ENCODE assay signal across 31 mouse cellular contexts in the genomic region with DNA sequence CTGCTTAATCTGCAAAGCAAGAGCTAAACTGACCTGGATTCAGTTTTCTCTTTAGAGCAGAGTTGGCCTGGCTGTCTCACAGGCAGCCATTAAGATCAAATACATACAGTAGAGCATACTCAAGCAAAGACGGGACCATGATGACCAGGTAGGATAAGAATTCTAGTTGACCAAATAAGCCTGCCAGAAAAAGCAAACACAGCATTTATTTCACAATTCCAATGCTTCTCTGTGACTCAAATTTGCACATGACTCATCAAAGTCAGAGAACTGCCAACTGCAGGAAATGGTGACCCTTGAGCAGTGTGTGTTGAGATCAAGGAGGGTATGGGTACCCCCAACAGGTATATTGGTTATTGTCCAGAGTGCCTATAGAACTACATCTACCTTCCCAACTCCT. TPM values are rescaled to one million over a fixed set of nuclear protein-coding genes. Genes with fewer than 3 reads are reported as not detected.
DNase-seq lines count a peak whose midpoint lies in the region; ATAC-seq and TF ChIP-seq lines count a peak whose summit lies in the region.
"Had no signal": no experiment of that assay in that cellular context is flagged by ENCODE, and none has a peak within 500 bp of the region (broad histone marks: within the 10 kb centered on the region; RNA-seq: fewer than 3 reads in every experiment).

No protein-coding gene starts in this region.

- TF ChIP-seq POLR2A in embryonic fibroblast, embryonic 13.5 days (IDR thresholded peaks at IDR 0.05; ENCODE audit: low read depth, low read length): no peak

- no peak overlapping the region for H3ac ChIP-seq in C2C12 (ENCODE audit: control insufficient read depth, insufficient read length, low read depth)

- H3K9me3 ChIP-seq in neural tube, embryonic 15.5 days (replicated peaks): no peaks in the 10 kb centered on the region
- H3K9me3 ChIP-seq in limb, embryonic 10.5 days (replicated peaks): no peaks in the 10 kb centered on the region
- H3K9me3 ChIP-seq: embryonic facial prominence, embryonic 10.5 days; embryonic facial prominence, embryonic 15.5 days; G1E; heart, embryonic 13.5 days; intestine, embryonic 15.5 days; liver, embryonic 13.5 days; midbrain, embryonic 12.5 days had no signal

- H3K79me2 ChIP-seq in C2C12 (ENCODE audit: control insufficient read depth, insufficient read depth): no peaks in the 10 kb centered on the region

- H3K79me3 ChIP-seq in C2C12 (ENCODE audit: low read depth): no peaks in the 10 kb centered on the region

- peak overlapping the region; percentile 59; the same call in 1 of the 2 replicates for H3K27ac ChIP-seq in layer of hippocampus, adult 2 months
- H3K27ac ChIP-seq in embryonic fibroblast, embryonic 13.5 days (ENCODE audit: insufficient read depth, low read length): peak overlapping the region; percentile 62
- no peak overlapping the region for H3K27ac ChIP-seq in neural tube, embryonic 15.5 days (replicated peaks)
- H3K27ac ChIP-seq in limb, embryonic 10.5 days: no peak overlapping the region
- H3K27ac ChIP-seq: embryonic facial prominence, embryonic 10.5 days; embryonic facial prominence, embryonic 15.5 days; heart, embryonic 13.5 days; intestine, embryonic 15.5 days; liver, embryonic 13.5 days; midbrain, embryonic 12.5 days; stomach, postnatal 0 days had no signal

- H3K4me3 ChIP-seq in layer of hippocampus, adult 2 months: no peak overlapping the region
- no peak overlapping the region for H3K4me3 ChIP-seq in C2C12 (ENCODE audit: insufficient read depth, poor library complexity, severe bottlenecking)
- no peak overlapping the region for H3K4me3 ChIP-seq in embryonic fibroblast, embryonic 13.5 days (ENCODE audit: insufficient read depth, low read length)
- H3K4me3 ChIP-seq in neural tube, embryonic 15.5 days (replicated peaks): no peak overlapping the region
- no peak overlapping the region for H3K4me3 ChIP-seq in limb, embryonic 10.5 days
- H3K4me3 ChIP-seq: embryonic facial prominence, embryonic 10.5 days; embryonic facial prominence, embryonic 15.5 days; heart, embryonic 13.5 days; intestine, embryonic 15.5 days; liver, embryonic 13.5 days; midbrain, embryonic 12.5 days had no signal

- no peak for TF ChIP-seq CTCF in layer of hippocampus, adult 2 months (conservative IDR thresholded peaks at IDR 0.05)
- no peak for TF ChIP-seq CTCF in C2C12 (IDR thresholded peaks at IDR 0.05; ENCODE audit: control insufficient read depth, insufficient read depth, insufficient read length)
- no peak for TF ChIP-seq CTCF in embryonic fibroblast, embryonic 13.5 days (IDR thresholded peaks at IDR 0.05; ENCODE audit: borderline replicate concordance, insufficient read depth, low read length)

- peaks cover 6% of the 10 kb centered on the region for H3K4me1 ChIP-seq in embryonic fibroblast, embryonic 13.5 days (ENCODE audit: control insufficient read depth, insufficient read depth, low read length)
- H3K4me1 ChIP-seq in neural tube, embryonic 15.5 days: no peaks in the 10 kb centered on the region
- 0 out of 2 replicates have a peak, but pooled peaks cover 3% of the 10 kb centered on the region for H3K4me1 ChIP-seq in limb, embryonic 10.5 days
- H3K4me1 ChIP-seq: embryonic facial prominence, embryonic 15.5 days had no signal

- DNase-seq in layer of hippocampus, adult 2 months (ENCODE audit: low spot score in 2 of 2): no peak
- DNase-seq in layer of hippocampus, adult 9-10 months (ENCODE audit: low spot score): no peak
- peak; percentile 64 for DNase-seq in 3134 (ENCODE audit: extremely low read depth, insufficient read length, low spot score)
- DNase-seq in spleen, postnatal 14 days (ENCODE audit: low spot score in 2 of 2): no peak
- no peak for DNase-seq in limb, embryonic 10.5 days (ENCODE audit: low spot score)
- DNase-seq: adrenal gland, postnatal 10 days; cerebellum, adult 8-10 months; cerebellum, postnatal 25 days; gastrocnemius, postnatal 25 days; heart, postnatal 10 days; kidney, adult 2 months; kidney, postnatal 36 days; layer of hippocampus, postnatal 36 days; liver, embryonic 13.5 days; lung, embryonic 14.5 days; right cerebral cortex, adult 18-20 months; spleen, adult 18-20 months; thymus, adult 18-20 months; thymus, postnatal 25 days had no signal

- H3K9ac ChIP-seq in neural tube, embryonic 15.5 days (replicated peaks): no peak overlapping the region
- H3K9ac ChIP-seq: embryonic facial prominence, embryonic 15.5 days; heart, embryonic 13.5 days; intestine, embryonic 15.5 days; liver, embryonic 13.5 days; lung, embryonic 14.5 days; midbrain, embryonic 12.5 days had no signal

- H3K4me2 ChIP-seq in neural tube, embryonic 15.5 days: no peak overlapping the region
- H3K4me2 ChIP-seq: embryonic facial prominence, embryonic 15.5 days; heart, embryonic 13.5 days; intestine, embryonic 15.5 days; liver, embryonic 13.5 days; lung, embryonic 14.5 days; midbrain, embryonic 12.5 days had no signal

- ATAC-seq in neural tube, embryonic 15.5 days (ENCODE audit: low FRiP score): no peak
- ATAC-seq: forebrain, embryonic 14.5 days; hindbrain, embryonic 16.5 days; intestine, embryonic 15.5 days had no signal

- no peaks in the 10 kb centered on the region for H3K36me3 ChIP-seq in C2C12 (ENCODE audit: control insufficient read depth, insufficient read depth)
- no peaks in the 10 kb centered on the region for H3K36me3 ChIP-seq in neural tube, embryonic 15.5 days
- no peaks in the 10 kb centered on the region for H3K36me3 ChIP-seq in limb, embryonic 10.5 days
- H3K36me3 ChIP-seq: embryonic facial prominence, embryonic 10.5 days; embryonic facial prominence, embryonic 15.5 days; G1E; heart, embryonic 13.5 days; intestine, embryonic 15.5 days; liver, embryonic 13.5 days; midbrain, embryonic 12.5 days had no signal

- H3K27me3 ChIP-seq in C2C12 (ENCODE audit: control insufficient read depth, insufficient read depth, insufficient read length): no peaks in the 10 kb centered on the region
- no peaks in the 10 kb centered on the region for H3K27me3 ChIP-seq in neural tube, embryonic 15.5 days (replicated peaks)
- no peaks in the 10 kb centered on the region for H3K27me3 ChIP-seq in limb, embryonic 10.5 days (ENCODE audit: low read depth, poor library complexity, severe bottlenecking)
- H3K27me3 ChIP-seq: embryonic facial prominence, embryonic 15.5 days; heart, embryonic 13.5 days; intestine, embryonic 15.5 days; liver, embryonic 13.5 days; midbrain, embryonic 12.5 days had no signal

- WGBS in neural tube, embryonic 15.5 days: 84% methylated on average over 1 of the region's 1 CpGs
- WGBS in limb, embryonic 10.5 days: 90% methylated on average over 1 of the region's 1 CpGs

TF ChIP-seq in C2C12, 6 proteins besides CTCF, POLR2A, EP300 and RAD21:
- TF ChIP-seq MYOG (IDR thresholded peaks at IDR 0.05; ENCODE audit: control insufficient read depth, extremely low read depth, insufficient read length): no peak
- TF ChIP-seq CEBPB (IDR thresholded peaks at IDR 0.05; ENCODE audit: low read depth): peak; percentile 91

RNA-seq across cellular contexts. Expression of a gene that starts 27.4 kb away (rescaled TPM):
- total RNA-seq in layer of hippocampus, adult 2 months (2021): 10 to 100 TPM; 18.9 to 20.1 TPM
- polyA plus RNA-seq in C2C12 (2012; fragmentation: generic; extraction: Trizol): 7.1 TPM
- 34.7 and 65.2 TPM in 2 replicates for polyA plus RNA-seq in embryonic fibroblast, embryonic 13.5 days (2011; ENCODE audit: insufficient read length, low read depth, missing spikeins)
- 8.0 and 11.9 TPM in 2 replicates for polyA plus RNA-seq in neural tube, embryonic 15.5 days (2015; fragmentation: Nextera tagmentation; extraction: Ambion mirVana)
- 4.6 and 6.1 TPM in 2 replicates for polyA plus RNA-seq in limb, embryonic 10.5 days (2016; fragmentation: Nextera tagmentation; extraction: Ambion mirVana)

Comparison
In these comparisons a context has a peak if more than half of its experiments do, and no peak if none do; other contexts are left out.
1. H3K27ac ChIP-seq: peak in layer of hippocampus, adult 2 months (single experiment) and embryonic fibroblast, embryonic 13.5 days (single experiment); none in neural tube, embryonic 15.5 days (single experiment) and limb, embryonic 10.5 days (single experiment).